In the genomic region with DNA sequence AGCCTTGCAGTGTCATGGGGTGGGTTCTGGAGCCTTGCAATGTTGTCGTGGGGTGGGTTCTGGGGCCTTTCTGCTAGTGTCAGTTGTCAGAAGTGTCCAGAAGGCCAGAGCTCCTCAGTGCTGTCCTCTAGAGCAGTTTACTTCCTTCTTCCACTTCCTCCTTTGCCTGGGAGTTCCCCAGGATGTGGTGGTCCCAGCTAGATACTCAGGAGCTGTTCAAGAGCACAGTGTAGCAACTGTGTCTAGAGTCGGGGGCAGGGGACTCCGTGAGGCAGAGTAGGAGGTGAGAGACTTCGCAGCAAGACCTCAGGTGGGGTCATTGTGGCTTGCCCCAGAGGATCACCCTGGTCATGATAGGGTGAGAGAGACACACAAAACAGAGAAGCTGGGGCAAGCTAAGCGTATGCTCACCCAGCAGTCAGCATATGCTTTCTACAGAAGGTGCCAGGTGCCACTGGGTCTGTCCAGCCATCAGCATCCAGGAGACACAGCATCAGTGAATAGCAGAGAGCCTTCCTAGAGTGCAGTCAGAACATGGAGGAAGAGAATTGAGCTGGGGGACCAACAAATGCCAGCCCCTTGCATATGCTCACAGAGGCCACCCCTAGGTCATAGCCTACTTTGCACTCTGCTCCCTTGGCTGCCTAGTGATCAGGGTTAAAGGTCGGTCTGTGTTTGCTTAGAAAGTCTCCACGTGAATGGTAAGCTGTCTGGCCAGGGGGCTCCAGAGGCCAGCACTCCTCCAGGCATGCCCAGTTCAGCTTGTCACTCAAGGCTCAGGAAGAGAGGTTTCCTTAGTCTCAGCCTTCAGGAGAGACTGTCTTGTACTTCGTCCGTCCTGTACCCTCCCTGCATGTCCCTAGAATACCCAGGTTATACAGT, we compare ENCODE assay signal across 11 mouse cellular contexts. TPM values are rescaled to one million over a fixed set of nuclear protein-coding genes. Genes with fewer than 3 reads are reported as not detected.
DNase-seq lines count a peak whose midpoint lies in the region; ATAC-seq and TF ChIP-seq lines count a peak whose summit lies in the region.
"Had no signal": no experiment of that assay in that cellular context is flagged by ENCODE, and none has a peak within 500 bp of the region (broad histone marks: within the 10 kb centered on the region; RNA-seq: fewer than 3 reads in every experiment).

No protein-coding gene starts in this region.

- H3K4me1 ChIP-seq in spleen, adult 2 months (ENCODE audit: control insufficient read depth, insufficient read depth, insufficient read length) = peaks cover 16% of the 10 kb centered on the region; the same call in 1 of the 2 replicates
- H3K4me1 ChIP-seq in intestine, postnatal 0 days (replicated peaks; ENCODE audit: control insufficient read depth, insufficient read depth, low read length) = peaks cover 8% of the 10 kb centered on the region; the same call in 1 of the 2 replicates

- no peak for TF ChIP-seq POLR2A in spleen, adult 2 months (IDR thresholded peaks at IDR 0.05; ENCODE audit: low read depth, low read length)

- H3K4me2 ChIP-seq in intestine, postnatal 0 days (replicated peaks; ENCODE audit: low read depth) = no peak overlapping the region

- DNase-seq in gastrocnemius, adult 2 months = no peak
- no peak for DNase-seq in gastrocnemius, adult 8-10 months (ENCODE audit: low spot score in 2 of 2)
- DNase-seq in spleen, adult 2 months (ENCODE audit: low read depth in 1 of 2, low spot score in 2 of 2) = peak; percentile 4 to 20
- DNase-seq in spleen, adult 12 weeks (ENCODE audit: low spot score) = no peak
- DNase-seq in heart, adult 11 months = no peak
- no peak for DNase-seq in heart, postnatal 36 days

- ATAC-seq in intestine, postnatal 0 days = peak; percentile 26
- ATAC-seq in frontal cortex, adult (ENCODE audit: low TSS enrichment) = no peak
- ATAC-seq: inflammation-experienced regulatory T-cells, adult 6 months; lung, postnatal 0 days; midbrain, embryonic 16.5 days had no signal

- no peak overlapping the region for H3K4me3 ChIP-seq in gastrocnemius, adult 2 months
- H3K4me3 ChIP-seq in spleen, adult 2 months (ENCODE audit: extremely low read depth, insufficient read depth, insufficient read length) = no peak overlapping the region
- no peak overlapping the region for H3K4me3 ChIP-seq in intestine, postnatal 0 days (ENCODE audit: low read depth, low read length)

- intact Hi-C loops in gastrocnemius, adult 2 months (cut with DNase I) = no loop called here
- intact Hi-C loops in heart, postnatal 36 days (cut with DNase I) = no loop called here

- no peaks in the 10 kb centered on the region for H3K36me3 ChIP-seq in spleen, adult 2 months (ENCODE audit: control insufficient read depth, insufficient read depth, low read length)
- H3K36me3 ChIP-seq in intestine, postnatal 0 days (ENCODE audit: control insufficient read depth, insufficient read depth) = no peaks in the 10 kb centered on the region

- H3K27ac ChIP-seq in gastrocnemius, adult 2 months = peak overlapping the region; percentile 86
- H3K27ac ChIP-seq in spleen, adult 2 months (ENCODE audit: insufficient read depth, low read length) = peak overlapping the region; percentile 52; the same call in 1 of the 2 replicates
- H3K27ac ChIP-seq in intestine, postnatal 0 days (ENCODE audit: low read depth, low read length) = peak overlapping the region; percentile 57

- H3K9me3 ChIP-seq in intestine, postnatal 0 days (ENCODE audit: control insufficient read depth) = no peaks in the 10 kb centered on the region

- H3K9ac ChIP-seq in intestine, postnatal 0 days (ENCODE audit: low read depth, low read length) = no peak overlapping the region

- no peaks in the 10 kb centered on the region for H3K27me3 ChIP-seq in spleen, adult 2 months (ENCODE audit: control insufficient read depth, insufficient read depth, low read length)
- no peaks in the 10 kb centered on the region for H3K27me3 ChIP-seq in intestine, postnatal 0 days (replicated peaks; ENCODE audit: control insufficient read depth, insufficient read depth, low read length)

- WGBS in spleen, adult 2 months = 60% methylated on average over 9 of the region's 9 CpGs
- 50% methylated on average over 9 of the region's 9 CpGs for WGBS in intestine, postnatal 0 days

- TF ChIP-seq CTCF in gastrocnemius, adult 2 months (IDR thresholded peaks at IDR 0.05) = no peak
- no peak for TF ChIP-seq CTCF in spleen, adult 2 months (IDR thresholded peaks at IDR 0.05; ENCODE audit: extremely low read depth, insufficient read depth, insufficient read length, insufficient replicate concordance)
- TF ChIP-seq CTCF in intestine, postnatal 0 days (IDR thresholded peaks at IDR 0.05; ENCODE audit: low read depth) = no peak

RNA-seq across cellular contexts. Expression of a gene that starts 49.0 kb away (rescaled TPM):
- 10 to 100 TPM; 18.8 to 20.5 TPM for total RNA-seq in gastrocnemius, adult 2 months (2021)
- total RNA-seq in gastrocnemius, adult 8-10 months (2022) = 10 to 100 TPM; 15.2 to 25.1 (median 16.6) TPM
- 13.3 and 14.7 TPM in 2 replicates for polyA plus RNA-seq in spleen, adult 2 months (2012; rRNA removed)
- 12.0 and 14.9 TPM in 2 replicates for polyA plus RNA-seq in intestine, postnatal 0 days (2015; fragmentation: Nextera tagmentation; extraction: Ambion mirVana)
- 10 to 100 TPM; 20.1 to 20.7 TPM for total RNA-seq in heart, postnatal 36 days (2021)

Comparison
In these comparisons a context has a peak if more than half of its experiments do, and no peak if none do; other contexts are left out.
1. DNase-seq: peak in spleen, adult 2 months (2 of 2); none in gastrocnemius, adult 2 months (single experiment), gastrocnemius, adult 8-10 months (0 of 2), spleen, adult 12 weeks (single experiment), heart, adult 11 months (single experiment) and heart, postnatal 36 days (0 of 2).
2. Peak in every context shown above with its lines, with median percentiles within 50 percentile points of each other: H3K27ac ChIP-seq.